ENCODE assay signal across 9 mouse cellular contexts in the genomic region with DNA sequence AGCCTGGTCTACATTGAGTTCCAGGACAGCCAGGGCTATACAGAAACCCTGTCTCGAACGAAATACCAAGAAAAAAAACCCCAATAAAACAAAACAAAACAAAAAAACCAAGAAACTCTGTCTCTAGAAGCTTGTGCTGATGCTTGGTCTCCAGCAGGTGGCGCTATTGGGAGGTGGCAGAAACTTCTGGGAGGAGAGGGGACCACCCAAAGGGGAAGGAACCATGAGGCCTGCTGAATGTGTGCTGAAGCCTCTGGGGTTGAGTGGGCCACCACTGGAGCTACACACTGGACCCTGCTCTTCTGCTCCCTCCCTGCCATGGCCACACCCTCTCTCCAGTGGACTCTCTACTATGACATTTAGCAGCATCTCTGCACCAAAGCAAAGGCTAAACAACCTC. TPM values are rescaled to one million over a fixed set of nuclear protein-coding genes. Genes with fewer than 3 reads are reported as not detected.
A peak's percentile ranks its signal among the peaks of the same experiment; 100 is the strongest.
DNase-seq lines count a peak whose midpoint lies in the region; ATAC-seq and TF ChIP-seq lines count a peak whose summit lies in the region.
"Had no signal": no experiment of that assay in that cellular context is flagged by ENCODE, and none has a peak within 500 bp of the region (broad histone marks: within the 10 kb centered on the region; RNA-seq: fewer than 3 reads in every experiment).

No protein-coding gene starts in this region.

- peaks cover 4% of the 10 kb centered on the region for H3K4me1 ChIP-seq in heart, adult 2 months (ENCODE audit: control insufficient read depth, insufficient read depth, low read length)
- H3K4me1 ChIP-seq in heart, embryonic 11.5 days (ENCODE audit: control insufficient read depth, insufficient read depth, low read length), result peaks cover 8% of the 10 kb centered on the region
- H3K4me1 ChIP-seq in bone marrow macrophage, adult 2 months (ENCODE audit: control insufficient read depth, insufficient read depth, low read length), result peaks cover 12% of the 10 kb centered on the region
- H3K4me1 ChIP-seq in limb, embryonic 14.5 days (ENCODE audit: control insufficient read depth, insufficient read depth, low read length), result peaks cover 8% of the 10 kb centered on the region
- no peaks in the 10 kb centered on the region for H3K4me1 ChIP-seq in stomach, postnatal 0 days (replicated peaks; ENCODE audit: control insufficient read depth, insufficient read depth)

- no peak overlapping the region for H3K9ac ChIP-seq in heart, adult 2 months (ENCODE audit: low read depth, low read length)
- H3K9ac ChIP-seq in heart, embryonic 11.5 days (ENCODE audit: low read depth, low read length), result no peak overlapping the region
- H3K9ac ChIP-seq in limb, embryonic 14.5 days (ENCODE audit: low read depth, low read length, severe bottlenecking), result no peak overlapping the region
- no peak overlapping the region for H3K9ac ChIP-seq in stomach, postnatal 0 days (ENCODE audit: low read length)

- TF ChIP-seq CTCF in heart, adult 2 months (IDR thresholded peaks at IDR 0.05), result peak; percentile 93; the same call in 1 of the 2 replicates
- TF ChIP-seq CTCF in bone marrow macrophage, adult 2 months (IDR thresholded peaks at IDR 0.05; ENCODE audit: low read depth, low read length), result peak; percentile 97
- TF ChIP-seq CTCF in stomach, postnatal 0 days (IDR thresholded peaks at IDR 0.05; ENCODE audit: low read depth), result peak; percentile 89

- no peak overlapping the region for H3K27ac ChIP-seq in heart, adult 2 months
- no peak overlapping the region for H3K27ac ChIP-seq in heart, embryonic 11.5 days (ENCODE audit: low read depth, low read length)
- no peak overlapping the region for H3K27ac ChIP-seq in bone marrow macrophage, adult 2 months (ENCODE audit: insufficient read depth, low read depth, low read length)
- no peak overlapping the region for H3K27ac ChIP-seq in limb, embryonic 14.5 days (replicated peaks; ENCODE audit: low read depth, low read length)
- H3K27ac ChIP-seq in stomach, postnatal 0 days (replicated peaks), result no peak overlapping the region

- H3K9me3 ChIP-seq in heart, embryonic 11.5 days (replicated peaks; ENCODE audit: control insufficient read depth, low read length), result no peaks in the 10 kb centered on the region
- no peaks in the 10 kb centered on the region for H3K9me3 ChIP-seq in limb, embryonic 14.5 days (ENCODE audit: control insufficient read depth, low read length)
- H3K9me3 ChIP-seq in stomach, postnatal 0 days (ENCODE audit: control insufficient read depth, low read length), result no peaks in the 10 kb centered on the region

- no peak overlapping the region for H3K4me2 ChIP-seq in heart, embryonic 11.5 days
- H3K4me2 ChIP-seq in limb, embryonic 14.5 days (replicated peaks; ENCODE audit: low read depth, low read length, severe bottlenecking), result no peak overlapping the region
- no peak overlapping the region for H3K4me2 ChIP-seq in stomach, postnatal 0 days (replicated peaks; ENCODE audit: low read depth)

- no peak for TF ChIP-seq POLR2A in heart, adult 2 months (IDR thresholded peaks at IDR 0.05; ENCODE audit: insufficient read depth, low read depth, low read length)
- TF ChIP-seq POLR2A in bone marrow macrophage, adult 2 months (IDR thresholded peaks at IDR 0.05; ENCODE audit: borderline replicate concordance, low read depth, low read length), result no peak
- no peak for TF ChIP-seq POLR2A in limb, embryonic 14.5 days (IDR thresholded peaks at IDR 0.05; ENCODE audit: borderline replicate concordance, extremely low read depth, insufficient read depth, insufficient read length)

- 41% methylated on average over 3 of the region's 3 CpGs for WGBS in heart, adult 2 months
- WGBS in heart, embryonic 11.5 days (ENCODE audit: insufficient replicate concordance), result 52% methylated on average over 3 of the region's 3 CpGs
- 41% methylated on average over 3 of the region's 3 CpGs for WGBS in limb, embryonic 14.5 days
- 31% methylated on average over 3 of the region's 3 CpGs for WGBS in stomach, postnatal 0 days

- no peak for ATAC-seq in heart, embryonic 11.5 days (replicated peaks; ENCODE audit: insufficient number of reproducible peaks, low FRiP score, low TSS enrichment)
- ATAC-seq in limb, embryonic 14.5 days (ENCODE audit: low FRiP score, low read depth), result no peak
- ATAC-seq in stomach, postnatal 0 days (ENCODE audit: low FRiP score, low TSS enrichment), result no peak

- H3K36me3 ChIP-seq in heart, adult 2 months (ENCODE audit: control insufficient read depth, insufficient read depth, low read length), result peaks cover 4% of the 10 kb centered on the region; the same call in 1 of the 2 replicates
- H3K36me3 ChIP-seq in heart, embryonic 11.5 days (ENCODE audit: control insufficient read depth, insufficient read depth, low read length), result peaks cover 44% of the 10 kb centered on the region
- peaks cover 74% of the 10 kb centered on the region for H3K36me3 ChIP-seq in limb, embryonic 14.5 days (ENCODE audit: control insufficient read depth, insufficient read depth, low read length)
- H3K36me3 ChIP-seq in stomach, postnatal 0 days (ENCODE audit: control insufficient read depth, insufficient read depth, low read length), result peaks cover 30% of the 10 kb centered on the region

- no peak overlapping the region for H3K4me3 ChIP-seq in heart, adult 2 months
- no peak overlapping the region for H3K4me3 ChIP-seq in heart, embryonic 11.5 days (ENCODE audit: low read depth, low read length)
- no peak overlapping the region for H3K4me3 ChIP-seq in bone marrow macrophage, adult 2 months (ENCODE audit: insufficient read depth, low read length)
- H3K4me3 ChIP-seq in limb, embryonic 14.5 days (replicated peaks; ENCODE audit: low read length), result no peak overlapping the region
- H3K4me3 ChIP-seq in stomach, postnatal 0 days (ENCODE audit: low read depth, low read length), result no peak overlapping the region

- peaks cover 2% of the 10 kb centered on the region for H3K79me2 ChIP-seq in heart, adult 2 months (replicated peaks; ENCODE audit: control insufficient read depth, insufficient read depth, low read length)

- no peak for TF ChIP-seq EP300 in heart, adult 2 months (IDR thresholded peaks at IDR 0.05; ENCODE audit: insufficient read depth, low read depth, low read length)
- TF ChIP-seq EP300 in stomach, postnatal 0 days (optimal IDR thresholded peaks at IDR 0.05), result no peak

- no peaks in the 10 kb centered on the region for H3K27me3 ChIP-seq in heart, adult 2 months (ENCODE audit: control insufficient read depth, insufficient read depth, low read length)
- no peaks in the 10 kb centered on the region for H3K27me3 ChIP-seq in heart, embryonic 11.5 days (ENCODE audit: control insufficient read depth, insufficient read depth, low read length)
- no peaks in the 10 kb centered on the region for H3K27me3 ChIP-seq in limb, embryonic 14.5 days (ENCODE audit: control insufficient read depth, insufficient read depth, low read length)
- H3K27me3 ChIP-seq in stomach, postnatal 0 days (ENCODE audit: control insufficient read depth, insufficient read depth, low read length), result no peaks in the 10 kb centered on the region

- peak in 1 of 2 experiments; percentile 71 for DNase-seq in heart, adult 2 months
- peak; percentile 57 for DNase-seq in ovary, postnatal 14 days (ENCODE audit: low spot score)
- no peak for DNase-seq in ovary, adult 18-20 months (ENCODE audit: low spot score)
- DNase-seq in limb, embryonic 14.5 days (ENCODE audit: low spot score), result peak; percentile 65
- DNase-seq in stomach, postnatal 0 days (ENCODE audit: low spot score), result peak; percentile 70
- DNase-seq in right cerebral cortex, postnatal 25 days, result no peak

- intact Hi-C loops in heart, adult 2 months (cut with DNase I), result no loop called here

RNA-seq across cellular contexts. Expression of a gene that starts 4.2 kb away (rescaled TPM):
- 10 to 100 TPM; 21.0 to 25.3 TPM for total RNA-seq in heart, adult 2 months (2021)
- polyA plus RNA-seq in heart, adult 2 months (2012; rRNA removed), result 42.3 and 49.3 TPM in 2 replicates
- 53.8 and 61.2 TPM in 2 replicates for polyA plus RNA-seq in heart, embryonic 11.5 days (2014; fragmentation: Nextera tagmentation; extraction: Ambion mirVana)
- 192 and 210 TPM in 2 replicates for polyA plus RNA-seq in bone marrow macrophage, adult 2 months (2012; ENCODE audit: insufficient read depth, insufficient read length, missing spikeins)
- polyA plus RNA-seq in limb, embryonic 14.5 days (2012; rRNA removed), result 211 and 240 TPM in 2 replicates
- polyA plus RNA-seq in limb, embryonic 14.5 days (2014; fragmentation: Nextera tagmentation; extraction: Ambion mirVana), result 84.7 and 87.1 TPM in 2 replicates
- 55.8 and 57.8 TPM in 2 replicates for polyA plus RNA-seq in stomach, postnatal 0 days (2015; fragmentation: Nextera tagmentation; extraction: Ambion mirVana)

RNA-seq across cellular contexts. Expression of a gene that starts 4.7 kb away (rescaled TPM):
- total RNA-seq in heart, adult 2 months (2021), result 1 to 10 TPM; 4.6 to 5.7 TPM
- 17.8 and 18.0 TPM in 2 replicates for polyA plus RNA-seq in heart, adult 2 months (2012; rRNA removed)
- 14.5 and 15.3 TPM in 2 replicates for polyA plus RNA-seq in heart, embryonic 11.5 days (2014; fragmentation: Nextera tagmentation; extraction: Ambion mirVana)
- 4.3 and 5.1 TPM in 2 replicates for polyA plus RNA-seq in bone marrow macrophage, adult 2 months (2012; ENCODE audit: insufficient read depth, insufficient read length, missing spikeins)
- polyA plus RNA-seq in limb, embryonic 14.5 days (2012; rRNA removed), result 75.7 and 101 TPM in 2 replicates
- polyA plus RNA-seq in limb, embryonic 14.5 days (2014; fragmentation: Nextera tagmentation; extraction: Ambion mirVana), result 30.7 and 33.4 TPM in 2 replicates
- polyA plus RNA-seq in stomach, postnatal 0 days (2015; fragmentation: Nextera tagmentation; extraction: Ambion mirVana), result 15.1 and 17.3 TPM in 2 replicates

RNA-seq across cellular contexts. Expression of a gene that starts 12.2 kb away (rescaled TPM):
- total RNA-seq in heart, adult 2 months (2021), result 10 to 100 TPM; 27.1 to 28.9 TPM
- polyA plus RNA-seq in heart, adult 2 months (2012; rRNA removed), result 38.7 and 52.8 TPM in 2 replicates
- polyA plus RNA-seq in heart, embryonic 11.5 days (2014; fragmentation: Nextera tagmentation; extraction: Ambion mirVana), result 26.4 and 29.1 TPM in 2 replicates
- 19.3 and 22.0 TPM in 2 replicates for polyA plus RNA-seq in bone marrow macrophage, adult 2 months (2012; ENCODE audit: insufficient read depth, insufficient read length, missing spikeins)
- polyA plus RNA-seq in limb, embryonic 14.5 days (2012; rRNA removed), result 36.8 and 52.0 TPM in 2 replicates
- 18.5 and 20.3 TPM in 2 replicates for polyA plus RNA-seq in limb, embryonic 14.5 days (2014; fragmentation: Nextera tagmentation; extraction: Ambion mirVana)
- polyA plus RNA-seq in stomach, postnatal 0 days (2015; fragmentation: Nextera tagmentation; extraction: Ambion mirVana), result 7.7 and 8.4 TPM in 2 replicates

RNA-seq across cellular contexts. Expression of a gene that starts 32.2 kb away (rescaled TPM):
- not detected for total RNA-seq in heart, adult 2 months (2021)
- polyA plus RNA-seq in heart, adult 2 months (2012; rRNA removed), result not detected in 2 replicates
- 0.32 and 0.46 TPM in 2 replicates for polyA plus RNA-seq in heart, embryonic 11.5 days (2014; fragmentation: Nextera tagmentation; extraction: Ambion mirVana)
- not detected in 2 replicates for polyA plus RNA-seq in bone marrow macrophage, adult 2 months (2012; ENCODE audit: insufficient read depth, insufficient read length, missing spikeins)
- 0.14 and 0.15 TPM in 2 replicates for polyA plus RNA-seq in limb, embryonic 14.5 days (2012; rRNA removed)
- polyA plus RNA-seq in limb, embryonic 14.5 days (2014; fragmentation: Nextera tagmentation; extraction: Ambion mirVana), result not detected in 2 replicates
- not detected in 2 replicates for polyA plus RNA-seq in stomach, postnatal 0 days (2015; fragmentation: Nextera tagmentation; extraction: Ambion mirVana)
- polyA plus RNA-seq: gonadal fat pad, adult 2 months had no signal

RNA-seq across cellular contexts. Expression of a gene that starts 48.4 kb away (rescaled TPM):
- 1 to 10 TPM; 8.2 to 9.4 TPM for total RNA-seq in heart, adult 2 months (2021)
- polyA plus RNA-seq in heart, adult 2 months (2012; rRNA removed), result 19.4 and 22.2 TPM in 2 replicates
- polyA plus RNA-seq in heart, embryonic 11.5 days (2014; fragmentation: Nextera tagmentation; extraction: Ambion mirVana), result 39.8 and 46.6 TPM in 2 replicates
- polyA plus RNA-seq in bone marrow macrophage, adult 2 months (2012; ENCODE audit: insufficient read depth, insufficient read length, missing spikeins), result 32.1 and 33.9 TPM in 2 replicates
- 82.6 and 169 TPM in 2 replicates for polyA plus RNA-seq in limb, embryonic 14.5 days (2012; rRNA removed)
- polyA plus RNA-seq in limb, embryonic 14.5 days (2014; fragmentation: Nextera tagmentation; extraction: Ambion mirVana), result 81.2 and 86.2 TPM in 2 replicates
- 45.9 and 50.3 TPM in 2 replicates for polyA plus RNA-seq in stomach, postnatal 0 days (2015; fragmentation: Nextera tagmentation; extraction: Ambion mirVana)

Comparison
In these comparisons a context has a peak if more than half of its experiments do, and no peak if none do; other contexts are left out.
1. DNase-seq: peak in ovary, postnatal 14 days (single experiment), limb, embryonic 14.5 days (single experiment) and stomach, postnatal 0 days (single experiment); none in ovary, adult 18-20 months (single experiment) and right cerebral cortex, postnatal 25 days (single experiment).
2. Peak in every context shown above with its lines, with median percentiles within 50 percentile points of each other: CTCF ChIP-seq.